Mouse (Mus musculus): Measurements from ENCODE around the gene Gm16253.

Gm16253 gene

DNA sequence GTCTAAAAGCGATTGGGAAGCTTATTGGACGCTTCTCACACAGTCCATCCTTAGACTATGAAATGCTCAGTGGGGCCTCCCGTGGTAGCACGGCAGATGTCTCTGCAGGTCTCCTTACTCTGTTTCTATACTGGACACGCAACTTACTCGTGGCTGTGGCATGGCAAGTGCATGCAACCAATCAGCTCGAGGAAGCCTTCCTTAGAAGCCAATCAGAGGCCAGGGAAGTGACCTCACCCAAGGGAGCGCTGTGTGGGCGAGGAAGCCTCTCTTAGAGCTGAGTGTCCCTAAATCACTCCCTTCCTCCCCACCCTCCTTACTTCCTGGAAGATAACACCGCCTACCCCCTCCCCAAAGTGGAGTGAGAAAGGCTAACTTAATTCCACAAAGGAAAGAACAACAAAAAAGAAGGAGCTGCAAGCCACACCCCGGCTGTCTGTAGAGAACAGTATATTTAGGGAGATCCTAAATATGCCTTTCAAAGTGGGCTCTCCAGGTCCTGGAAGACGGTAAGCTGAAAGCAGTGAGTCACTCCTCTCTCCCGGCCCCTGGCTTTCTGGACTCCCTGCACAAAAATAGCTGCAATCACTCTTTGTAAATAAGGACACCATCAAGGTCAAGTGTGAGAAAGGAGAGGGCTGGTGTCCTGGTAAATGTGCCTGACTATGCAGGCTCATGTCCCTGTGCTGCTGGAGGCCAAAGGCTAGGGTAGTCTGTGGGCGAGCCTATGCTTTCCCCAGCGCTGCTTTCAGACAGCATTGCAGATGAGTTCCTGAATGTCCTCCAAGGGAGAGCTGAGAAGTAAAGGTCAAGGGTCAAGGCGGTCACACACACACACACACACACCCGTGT lies at the start of gene Gm16253:
Gene Gm16253 (plus strand): TSS at position 295 of the 852 bp plus-strand sequence.
- DNase-seq (ENCODE audit: low spot score) = no peak

GRCm38 (mm10) chr3:96528506-96528905 lies 48.3 kb upstream of the Gm16253 start:
- DNase-seq (ENCODE audit: low spot score) = no peak

DNA sequence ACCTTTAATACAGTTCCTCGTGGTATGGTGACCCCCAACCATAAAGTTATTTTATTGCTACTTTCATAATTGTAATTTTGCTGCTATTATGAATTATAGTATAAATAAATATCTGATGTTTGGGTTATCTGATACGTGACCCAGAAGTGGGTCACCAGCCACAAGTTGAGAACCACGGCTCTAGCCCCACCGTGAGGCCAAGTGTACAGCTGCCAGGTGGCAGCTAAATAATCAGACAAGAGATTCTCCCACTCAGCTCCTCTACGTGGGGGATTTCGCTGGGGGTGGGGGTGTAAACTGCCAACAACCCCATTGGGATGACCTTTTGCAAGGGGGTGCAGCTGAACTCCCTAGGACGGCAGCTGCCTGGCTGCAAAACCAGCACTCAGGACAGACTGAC lies 44.7 kb upstream of the Gm16253 start:
- DNase-seq (ENCODE audit: low spot score) = no peak

DNA sequence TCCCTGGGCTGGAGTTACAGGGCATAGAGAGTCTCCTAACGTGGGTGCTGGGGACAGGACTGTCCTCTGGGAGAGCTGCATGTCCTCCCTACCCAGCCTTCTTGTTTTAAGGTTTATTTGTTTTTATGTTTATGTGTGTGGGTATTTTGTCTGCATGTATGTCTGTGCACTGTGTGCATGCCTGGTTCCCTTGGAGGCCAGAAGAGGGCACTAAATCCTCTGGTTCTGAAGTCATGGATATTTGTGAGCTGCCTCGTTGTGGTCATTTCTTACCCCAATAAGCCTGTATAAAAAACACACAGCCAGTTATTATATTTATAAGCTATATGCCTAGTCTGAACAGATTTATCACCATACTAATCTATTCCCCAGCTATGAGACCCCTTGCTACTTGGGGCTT lies 42.5 kb upstream of the Gm16253 start:
- DNase-seq (ENCODE audit: low spot score) = no peak

DNA sequence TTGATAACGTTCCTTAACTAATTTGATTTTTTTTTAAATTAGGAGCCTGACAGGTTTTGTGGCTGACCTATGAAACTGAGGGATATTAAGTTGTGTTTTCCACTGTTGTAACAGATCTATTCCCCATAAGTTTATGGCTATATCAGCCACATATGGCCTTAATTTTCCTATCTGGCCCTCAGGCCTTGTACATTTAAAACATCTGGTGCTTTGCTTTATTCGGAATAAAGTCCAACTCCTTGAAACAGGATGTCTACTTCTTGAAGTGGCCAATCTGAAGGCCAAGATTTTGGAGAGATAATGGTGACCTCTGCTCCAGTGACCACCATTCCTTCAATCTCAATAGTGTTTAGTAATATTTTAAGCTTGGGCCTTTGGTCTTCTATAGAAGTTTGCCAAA lies 37.5 kb upstream of the Gm16253 start:
- no peak for DNase-seq (ENCODE audit: low spot score)

GRCm38 (mm10) chr3:96540740-96541139 lies 36.0 kb upstream of the Gm16253 start:
- DNase-seq (ENCODE audit: low spot score) = no peak

DNA sequence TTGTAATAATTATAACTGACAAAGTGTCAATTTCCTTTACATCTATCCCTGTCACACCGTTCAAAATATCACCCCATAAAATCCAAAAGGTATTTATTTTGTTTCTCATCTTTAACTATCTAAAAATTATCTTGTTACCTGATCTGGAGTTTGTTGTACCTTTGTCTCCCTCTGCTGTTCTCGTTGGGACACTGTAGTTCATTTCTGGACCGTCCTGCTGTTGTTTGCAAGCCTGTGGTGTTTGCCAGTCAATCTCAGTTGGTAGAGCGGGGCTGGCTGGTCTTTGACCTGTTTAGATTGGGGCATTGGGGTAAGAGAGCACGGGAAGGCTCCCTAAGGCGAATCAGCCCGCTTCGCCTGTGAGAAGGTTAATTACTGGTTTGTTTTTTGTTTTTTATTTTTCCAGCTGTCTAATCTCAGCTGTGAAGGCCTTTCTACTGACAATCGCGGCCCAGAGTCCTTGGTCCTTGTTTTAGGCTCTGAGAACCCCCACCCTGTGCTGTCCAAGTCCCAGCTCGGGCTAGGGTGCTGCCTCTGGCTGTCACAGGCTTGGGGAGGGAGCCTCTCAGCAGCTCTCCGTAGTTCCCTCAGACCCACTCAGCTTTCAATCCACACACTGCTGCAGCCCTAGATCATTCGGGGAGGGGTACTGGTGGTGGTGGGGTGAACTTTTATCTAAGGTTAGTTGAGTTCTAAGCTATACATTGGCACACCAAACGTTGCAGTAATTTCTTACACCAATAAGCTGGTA lies 35.3 kb upstream of the Gm16253 start:
- no peak for DNase-seq (ENCODE audit: low spot score)

GRCm38 (mm10) chr3:96542554-96542953 lies 34.2 kb upstream of the Gm16253 start:
- DNase-seq (ENCODE audit: low spot score) = no peak

GRCm38 (mm10) chr3:96543345-96543744 lies 33.4 kb upstream of the Gm16253 start:
- no peak for DNase-seq (ENCODE audit: low spot score)

GRCm38 (mm10) chr3:96545565-96545964 lies 31.2 kb upstream of the Gm16253 start:
- no peak for DNase-seq (ENCODE audit: low spot score)

- no peak for DNase-seq (ENCODE audit: low spot score)
These were observed 29.9 kb upstream of the Gm16253 start for GRCm38 (mm10) chr3:96546880-96547279.

- DNase-seq (ENCODE audit: low spot score) = peak; percentile 64
These were observed 29.3 kb upstream of the Gm16253 start for GRCm38 (mm10) chr3:96547389-96547960.

DNA sequence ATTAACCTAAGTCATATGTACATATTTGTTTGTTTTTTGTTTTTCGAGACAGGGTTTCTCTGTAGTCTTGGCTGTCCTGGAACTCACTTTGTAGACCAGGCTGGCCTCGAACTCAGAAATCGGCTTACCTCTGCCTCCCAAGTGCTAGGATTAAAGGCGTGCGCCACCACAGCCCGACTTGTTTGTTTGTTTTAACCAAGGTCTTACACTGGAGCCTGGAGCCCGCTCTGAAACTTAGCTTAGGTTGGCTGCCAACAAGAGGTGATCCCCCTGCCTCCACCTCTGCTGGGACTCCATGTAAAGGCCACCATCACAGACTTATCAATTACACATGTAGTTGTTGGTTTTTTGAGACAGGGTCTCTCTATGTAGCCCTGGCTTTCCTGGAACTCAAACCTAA lies 28.0 kb upstream of the Gm16253 start:
- DNase-seq (ENCODE audit: low spot score) = no peak

DNA sequence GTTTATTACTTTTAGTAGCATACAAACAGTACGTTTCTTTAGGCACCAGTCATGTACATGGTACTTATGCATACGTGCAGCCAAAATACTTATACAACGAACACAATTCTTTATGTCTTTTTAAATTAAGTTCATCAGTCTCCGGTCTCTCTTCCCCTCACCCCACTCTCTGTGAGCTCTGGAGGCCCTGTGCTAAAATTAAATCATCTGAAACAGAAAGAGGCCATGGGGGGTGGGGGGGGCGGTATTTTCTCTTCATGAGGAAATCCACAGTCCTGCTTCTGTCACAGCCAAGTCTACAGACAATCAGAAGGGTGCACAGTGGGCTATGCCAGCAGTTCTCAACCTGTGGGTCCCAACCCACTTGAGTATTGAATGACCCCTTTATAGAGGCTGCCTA lies 27.4 kb upstream of the Gm16253 start:
- DNase-seq (ENCODE audit: low spot score) = no peak

GRCm38 (mm10) chr3:96551203-96551602 lies 25.6 kb upstream of the Gm16253 start:
- DNase-seq (ENCODE audit: low spot score) = no peak

- DNase-seq (ENCODE audit: low spot score) = no peak
These were observed 24.9 kb upstream of the Gm16253 start for GRCm38 (mm10) chr3:96551890-96552289.

- DNase-seq (ENCODE audit: low spot score) = no peak
These were observed 23.2 kb upstream of the Gm16253 start for GRCm38 (mm10) chr3:96553601-96554000.

- no peak for DNase-seq (ENCODE audit: low spot score)
These were observed 22.5 kb upstream of the Gm16253 start for GRCm38 (mm10) chr3:96554251-96554650.

DNA sequence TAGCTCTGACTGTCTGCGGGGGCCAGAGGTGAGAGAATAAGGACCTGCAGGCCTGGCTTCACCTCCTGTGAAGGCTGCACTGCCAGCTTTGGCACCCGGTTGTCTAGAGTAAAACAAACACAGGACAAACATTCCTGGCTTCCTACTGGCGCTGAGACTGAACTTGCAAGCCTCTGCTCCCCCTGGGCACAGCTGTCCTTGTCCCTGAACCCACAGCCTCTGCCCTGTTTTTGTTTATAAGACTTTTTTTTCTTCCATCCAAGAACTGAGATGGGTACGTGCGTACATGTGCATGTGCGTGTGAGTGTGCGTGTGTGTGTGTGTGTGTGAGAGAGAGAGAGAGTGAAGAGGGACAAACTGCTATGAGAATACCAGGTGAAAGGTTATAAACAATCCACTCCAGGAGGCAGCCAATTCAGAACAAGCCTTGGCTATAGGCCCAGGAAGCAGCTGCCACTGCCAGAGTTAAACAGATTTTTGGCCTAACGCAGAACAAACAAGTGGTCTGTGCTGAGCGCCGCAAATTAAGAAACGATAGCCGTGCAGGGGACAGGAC lies 21.7 kb upstream of the Gm16253 start:
- no peak for DNase-seq (ENCODE audit: low spot score)

DNA sequence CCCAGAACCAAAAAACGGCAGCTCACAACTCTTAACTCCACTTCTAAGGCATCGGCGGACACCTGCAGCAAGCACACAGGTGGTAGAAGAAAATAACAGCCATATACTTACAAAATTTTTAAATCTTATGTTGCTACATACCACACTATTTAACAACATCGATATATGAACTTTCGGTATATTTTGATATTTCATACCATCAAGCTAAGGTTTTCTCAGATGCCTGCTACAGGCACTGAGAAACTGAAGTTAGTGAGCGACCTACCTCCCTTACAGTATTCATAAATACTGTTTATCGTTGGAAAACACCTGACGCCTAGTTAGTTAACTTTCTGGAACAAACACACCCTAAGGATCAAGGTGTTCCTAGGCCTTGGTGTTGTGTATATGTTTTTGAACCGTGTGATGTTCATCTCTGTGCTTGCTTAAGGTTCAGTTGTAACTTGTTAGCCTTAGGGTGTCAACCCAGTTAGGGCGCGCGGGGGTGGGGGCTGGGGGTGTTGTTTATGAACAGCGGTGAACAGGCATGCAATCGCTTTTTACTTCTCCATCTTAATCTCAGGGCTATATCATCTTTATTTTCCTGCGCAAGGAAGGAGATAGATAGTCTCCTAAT lies 20.7 kb upstream of the Gm16253 start:
- DNase-seq (ENCODE audit: low spot score) = no peak

DNA sequence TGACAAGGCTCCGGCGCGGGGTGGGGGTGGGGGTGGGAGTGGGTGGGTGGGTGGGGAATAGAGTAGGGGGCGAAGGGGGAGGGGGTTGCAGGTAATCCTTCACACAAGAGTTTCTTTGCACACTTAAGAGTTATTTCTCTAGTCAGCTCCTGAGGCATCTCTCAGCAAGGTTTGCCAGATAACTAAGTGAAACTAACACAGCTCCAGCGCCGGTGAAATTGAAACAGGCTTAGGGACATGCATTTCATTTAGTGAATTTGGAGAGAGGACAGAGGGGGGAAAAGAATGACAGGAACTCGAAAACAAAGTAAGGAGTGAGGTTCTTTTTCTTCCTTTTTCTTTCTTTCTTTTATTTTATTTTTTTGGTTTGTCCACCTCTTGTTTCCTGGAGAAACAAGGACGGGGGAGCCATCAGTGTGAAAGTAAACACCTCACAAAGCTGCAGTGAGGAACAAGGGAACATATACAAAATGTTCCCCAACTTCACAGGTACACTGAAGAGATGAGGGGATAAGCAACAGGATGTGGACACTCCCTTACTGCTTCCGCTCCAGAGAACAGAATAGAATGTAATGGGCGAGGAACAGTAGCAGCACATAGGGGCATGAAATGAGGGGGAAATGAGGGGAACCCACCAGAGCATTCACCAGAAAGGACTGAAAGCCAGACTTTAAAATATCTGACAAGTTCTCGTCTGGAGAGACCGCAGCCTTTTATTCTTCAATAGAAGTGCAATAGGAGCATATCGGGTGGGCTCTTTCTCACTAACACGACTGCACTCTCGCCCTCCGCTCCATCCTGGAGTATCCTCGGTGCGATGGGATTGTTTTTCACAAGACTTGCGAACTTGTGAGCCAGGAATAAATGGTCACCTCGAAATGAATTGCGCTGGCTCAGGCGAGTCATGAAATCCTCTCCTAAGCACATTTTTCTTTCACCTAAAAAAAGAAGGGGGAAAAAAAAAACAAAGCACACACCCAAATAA lies 19.8 kb upstream of the Gm16253 start:
- no peak for DNase-seq (ENCODE audit: low spot score)

Measured in layer of hippocampus, adult 9-10 months (tissue).